Mouse (Mus musculus) thymus, postnatal 10 days (tissue): ENCODE data around the gene Klhl5.

Experiments used
- DNase-seq, 2 experiments: peaks; one replicate each; pipeline ENCODE4 v3.0.0; 2021; ENCODE audit warnings: low spot score in 2 of 2

Gene Klhl5

GRCm38 (mm10) chr5:65106876-65107772 is at the start of gene Klhl5:
Gene Klhl5, plus strand, starts transcription at chr5:65107539.
- DNase-seq = peak; percentile 76 to 88

GRCm38 (mm10) chr5:65057596-65057995 is 49.7 kb upstream of the Klhl5 start:
- no peak for DNase-seq

DNA sequence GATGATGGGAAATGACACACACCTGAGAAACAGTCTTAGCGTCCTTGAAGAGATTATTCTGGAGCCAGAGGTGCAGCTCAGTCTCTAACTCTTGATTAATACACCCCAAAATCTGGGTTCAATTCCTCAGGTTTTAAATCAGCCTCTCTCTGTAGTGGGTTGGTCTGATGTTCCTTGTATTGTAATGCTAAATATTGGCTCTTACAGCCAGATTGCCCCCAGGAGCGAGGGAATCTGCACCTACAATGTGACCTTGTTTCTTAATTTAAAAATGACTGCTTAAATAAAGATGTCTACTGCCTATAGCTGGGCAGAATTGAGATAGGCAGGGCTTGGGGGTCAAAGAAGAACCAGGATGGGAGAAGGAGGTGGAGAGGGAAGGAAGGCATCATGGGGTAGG is 47.5 kb upstream of the Klhl5 start:
- no peak for DNase-seq

DNA sequence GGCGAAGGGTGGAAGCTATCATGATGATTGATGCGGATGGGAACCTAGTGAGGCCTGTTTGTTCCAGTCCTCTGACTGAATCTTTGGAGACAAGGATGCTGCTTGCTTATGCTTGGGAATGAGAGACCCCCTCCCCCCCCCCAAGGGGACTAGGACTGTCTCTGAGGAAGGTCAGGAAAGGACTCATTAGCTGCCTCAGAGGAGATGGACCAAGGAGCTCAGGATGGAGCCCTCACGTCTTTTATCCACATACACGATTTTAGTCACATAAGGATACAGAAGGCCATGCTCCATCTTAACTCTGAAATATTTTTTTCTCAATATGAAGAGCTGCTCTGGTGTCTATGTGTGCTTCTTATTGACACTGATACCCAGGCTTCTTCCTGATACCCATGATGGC is 45.1 kb upstream of the Klhl5 start:
- no peak for DNase-seq

DNA sequence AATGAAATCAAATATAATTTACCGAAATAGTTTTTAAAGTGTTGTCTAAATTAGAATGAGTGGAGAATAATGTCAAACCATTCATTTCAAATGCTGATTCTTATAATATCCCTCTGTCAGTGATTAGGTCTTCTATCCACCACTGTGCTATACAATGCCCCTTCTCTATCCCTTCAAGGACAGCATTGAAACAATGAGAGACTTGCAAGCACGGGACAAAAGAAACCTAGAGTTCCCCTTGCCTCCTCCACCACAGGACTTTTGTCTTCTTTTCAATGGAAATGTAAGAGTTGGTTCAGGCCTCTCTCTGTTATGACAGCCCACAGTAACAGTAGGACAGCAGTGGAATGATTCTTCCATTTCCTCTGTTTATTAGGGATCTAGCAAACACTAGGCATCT is 44.1 kb upstream of the Klhl5 start:
- no peak for DNase-seq

- no peak for DNase-seq
These were observed 39.2 kb upstream of the Klhl5 start for GRCm38 (mm10) chr5:65068166-65068565.

- no peak for DNase-seq
These were observed 37.5 kb upstream of the Klhl5 start for GRCm38 (mm10) chr5:65069872-65070271.

- no peak for DNase-seq
These were observed 35.6 kb upstream of the Klhl5 start for GRCm38 (mm10) chr5:65071689-65072118.

- no peak for DNase-seq
These were observed 34.1 kb upstream of the Klhl5 start for GRCm38 (mm10) chr5:65073247-65073646.

- no peak for DNase-seq
These were observed 32.6 kb upstream of the Klhl5 start for GRCm38 (mm10) chr5:65074693-65075092.

GRCm38 (mm10) chr5:65076087-65076486 is 31.3 kb upstream of the Klhl5 start:
- DNase-seq = no peak

- DNase-seq = no peak
These were observed 30.6 kb upstream of the Klhl5 start for GRCm38 (mm10) chr5:65076748-65077147.

DNA sequence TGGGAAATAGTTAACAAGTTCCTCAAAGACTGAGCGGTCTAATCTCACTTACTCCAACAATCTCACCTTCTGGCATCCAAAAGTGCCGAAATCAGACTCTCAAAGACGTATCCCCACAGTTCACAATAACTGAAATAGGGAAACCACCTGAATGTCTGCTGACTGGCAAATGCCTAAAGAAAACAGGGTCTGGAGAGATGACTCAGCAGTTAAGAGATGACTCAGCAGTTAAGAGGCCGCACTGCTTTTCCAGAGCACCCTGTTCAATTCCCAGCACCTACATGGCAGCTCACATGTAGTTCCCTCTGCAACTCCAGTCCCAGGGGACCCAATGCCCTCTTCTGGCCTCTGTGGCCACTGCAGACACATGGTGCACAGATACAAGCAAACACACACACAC is 29.3 kb upstream of the Klhl5 start:
- no peak for DNase-seq

DNA sequence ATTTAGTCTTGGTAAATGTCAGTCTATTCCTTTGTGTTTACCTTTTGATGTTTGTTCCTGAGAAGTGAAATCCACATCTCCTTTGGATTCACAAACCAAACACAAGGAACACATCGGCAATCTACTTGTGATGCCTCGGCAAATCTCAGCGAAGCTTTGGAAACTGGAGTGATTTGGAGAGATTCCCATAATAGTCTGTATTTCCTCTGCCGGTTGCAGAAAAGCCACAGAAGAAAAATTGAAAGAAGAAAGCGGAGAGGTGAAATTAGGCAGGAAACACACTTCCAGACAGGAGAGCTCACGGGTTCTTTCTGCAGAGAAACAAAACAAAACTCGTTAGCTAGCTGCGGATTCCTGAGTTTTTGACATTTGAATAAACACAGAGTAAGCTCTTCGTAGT is 27.5 kb upstream of the Klhl5 start:
- DNase-seq = no peak

DNA sequence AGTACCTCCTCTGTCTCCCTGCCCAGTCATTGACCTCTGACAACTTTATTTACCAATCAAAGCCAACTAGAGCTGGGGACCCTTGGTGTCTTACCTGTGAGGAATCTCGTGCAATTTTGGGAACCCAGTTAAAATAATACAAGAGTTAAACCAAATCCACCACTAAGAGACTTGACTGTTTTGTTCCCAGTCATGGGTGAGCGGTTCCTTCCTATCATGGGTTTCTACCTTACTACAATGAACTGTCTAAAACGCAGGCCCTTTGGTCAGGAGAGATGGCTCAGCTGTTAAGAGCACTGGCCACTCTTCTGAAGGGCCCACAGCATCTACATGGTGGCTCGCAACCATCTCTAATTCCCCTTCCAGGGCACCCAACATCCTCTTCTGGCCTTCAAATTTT is 25.5 kb upstream of the Klhl5 start:
- DNase-seq = no peak

- DNase-seq = no peak
These were observed 20.8 kb upstream of the Klhl5 start for GRCm38 (mm10) chr5:65086522-65086921.

- no peak for DNase-seq
These were observed 17.6 kb upstream of the Klhl5 start for GRCm38 (mm10) chr5:65089707-65090106.

GRCm38 (mm10) chr5:65091184-65091858 is 16.0 kb upstream of the Klhl5 start:
- DNase-seq = peak in 1 of 2 experiments; percentile 12

- no peak for DNase-seq
These were observed 15.4 kb upstream of the Klhl5 start, which contains the start of gene Tmem156 for GRCm38 (mm10) chr5:65091921-65092320. Gene Tmem156, minus strand, starts transcription at chr5:65092132.

- no peak for DNase-seq
These were observed 13.6 kb upstream of the Klhl5 start for GRCm38 (mm10) chr5:65093769-65094168.

- DNase-seq = no peak
These were observed 12.3 kb upstream of the Klhl5 start for GRCm38 (mm10) chr5:65094902-65095545.

GRCm38 (mm10) chr5:65096082-65096481 is 11.3 kb upstream of the Klhl5 start:
- DNase-seq = no peak
